In genomic region chr10:81285694-81286450, GRCm38 (mm10) we compare ENCODE assay signal across 8 mouse cellular contexts. TPM values are rescaled to one million over a fixed set of nuclear protein-coding genes. Genes with fewer than 3 reads are reported as not detected.
DNase-seq lines count a peak whose midpoint lies in the region; ATAC-seq lines count a peak whose summit lies in the region.

No protein-coding gene starts in this region.

- peak overlapping the region; percentile 58 for H3K9ac ChIP-seq in forebrain, embryonic 15.5 days (replicated peaks)

- peaks cover 7% of the 10 kb centered on the region for H3K27me3 ChIP-seq in forebrain, embryonic 15.5 days

- H3K27ac ChIP-seq in forebrain, embryonic 15.5 days (replicated peaks) = no peak overlapping the region

- peak; percentile 96 for DNase-seq in MN1 (ENCODE audit: low spot score)
- peak; percentile 76 for DNase-seq in cerebellum, adult 11-12 months
- peak; percentile 68 for DNase-seq in layer of hippocampus, adult 9-11 months
- peak; percentile 93 for DNase-seq in lung, postnatal 25 days (ENCODE audit: low spot score)
- DNase-seq in retina, adult 2 months (ENCODE audit: low read depth, low spot score) = peak; percentile 65
- DNase-seq in thymus, postnatal 25 days = peak; percentile 98

- peak overlapping the region; percentile 54 for H3K4me3 ChIP-seq in forebrain, embryonic 15.5 days

- 2% methylated on average over 54 of the region's 54 CpGs for WGBS in forebrain, embryonic 15.5 days

- ATAC-seq in forebrain, embryonic 15.5 days (replicated peaks) = peak; percentile 74
- peak; percentile 78 to 85 for ATAC-seq in hematopoietic stem cell, adult 5-6 weeks (replicated peaks in 1 of 2; ENCODE audit: insufficient read depth in 1 of 2, low FRiP score in 2 of 2, low TSS enrichment in 1 of 2, low read depth in 1 of 2, poor library complexity in 2 of 2, severe bottlenecking in 2 of 2)

- H3K9me3 ChIP-seq in forebrain, embryonic 15.5 days = no peaks in the 10 kb centered on the region

- peak overlapping the region; percentile 86 for H3K4me2 ChIP-seq in forebrain, embryonic 15.5 days (replicated peaks)

- no peaks in the 10 kb centered on the region for H3K36me3 ChIP-seq in forebrain, embryonic 15.5 days

- H3K4me1 ChIP-seq in forebrain, embryonic 15.5 days = peaks cover 21% of the 10 kb centered on the region

RNA-seq across cellular contexts. Expression of gene Tjp3, which starts 5.5 kb away (rescaled TPM):
- polyA plus RNA-seq in forebrain, embryonic 15.5 days (2015; fragmentation: Nextera tagmentation; extraction: Ambion mirVana) = 8.5 and 9.0 TPM in 2 replicates
- total RNA-seq in hematopoietic stem cell, adult 5-6 weeks (2017) = 4.6 and 10.4 TPM in 2 replicates

RNA-seq across cellular contexts. Expression of gene Pip5k1c, which starts 6.9 kb away (rescaled TPM):
- 123 and 127 TPM in 2 replicates for polyA plus RNA-seq in forebrain, embryonic 15.5 days (2015; fragmentation: Nextera tagmentation; extraction: Ambion mirVana)
- 48.8 and 67.1 TPM in 2 replicates for total RNA-seq in hematopoietic stem cell, adult 5-6 weeks (2017)

RNA-seq across cellular contexts. Expression of gene Apba3, which starts 19.1 kb away (rescaled TPM):
- polyA plus RNA-seq in forebrain, embryonic 15.5 days (2015; fragmentation: Nextera tagmentation; extraction: Ambion mirVana) = 33.5 and 37.5 TPM in 2 replicates
- total RNA-seq in hematopoietic stem cell, adult 5-6 weeks (2017) = 10.5 and 21.6 TPM in 2 replicates

RNA-seq across cellular contexts. Expression of gene Mrpl54, which starts 19.1 kb away (rescaled TPM):
- polyA plus RNA-seq in forebrain, embryonic 15.5 days (2015; fragmentation: Nextera tagmentation; extraction: Ambion mirVana) = 97.3 and 104 TPM in 2 replicates
- 125 and 132 TPM in 2 replicates for total RNA-seq in hematopoietic stem cell, adult 5-6 weeks (2017)

RNA-seq across cellular contexts. Expression of gene Matk, which starts 33.1 kb away (rescaled TPM):
- polyA plus RNA-seq in forebrain, embryonic 15.5 days (2015; fragmentation: Nextera tagmentation; extraction: Ambion mirVana) = 22.4 TPM in 2 replicates
- total RNA-seq in hematopoietic stem cell, adult 5-6 weeks (2017) = 27.9 and 30.8 TPM in 2 replicates
